ENCODE assay signal across 15 mouse cellular contexts in the genomic region with DNA sequence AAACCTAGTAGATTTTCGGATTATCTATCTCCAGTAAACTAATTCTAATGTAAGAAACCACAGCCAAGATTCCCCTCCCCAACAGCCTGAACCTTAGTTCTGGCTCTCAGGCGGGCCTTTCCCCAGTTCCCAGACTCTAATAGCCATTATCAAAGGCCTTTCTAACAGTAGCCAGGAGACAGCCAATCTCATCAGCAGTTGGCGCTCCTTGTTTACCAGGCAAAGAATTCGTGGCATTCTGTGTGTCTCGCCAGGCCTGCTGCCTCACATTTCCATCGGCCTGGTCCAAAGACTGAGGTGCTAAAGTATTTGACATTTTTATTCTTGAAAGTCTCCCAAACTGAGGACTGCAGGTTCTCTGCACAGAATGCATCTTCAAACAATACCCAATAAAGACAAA. TPM values are rescaled to one million over a fixed set of nuclear protein-coding genes. Genes with fewer than 3 reads are reported as not detected.
DNase-seq lines count a peak whose midpoint lies in the region; ATAC-seq lines count a peak whose summit lies in the region.
"Had no signal": no experiment of that assay in that cellular context is flagged by ENCODE, and none has a peak within 500 bp of the region (broad histone marks: within the 10 kb centered on the region; RNA-seq: fewer than 3 reads in every experiment).

No protein-coding gene starts in this region.

- WGBS in heart, embryonic 12.5 days = 9% methylated on average over 6 of the region's 6 CpGs
- 32% methylated on average over 6 of the region's 6 CpGs for WGBS in midbrain, embryonic 14.5 days
- WGBS in midbrain, embryonic 16.5 days = 39% methylated on average over 6 of the region's 6 CpGs
- 12% methylated on average over 6 of the region's 6 CpGs for WGBS in heart, embryonic 13.5 days

- H3K9me3 ChIP-seq in heart, embryonic 12.5 days (replicated peaks) = no peaks in the 10 kb centered on the region
- no peaks in the 10 kb centered on the region for H3K9me3 ChIP-seq in midbrain, embryonic 14.5 days (ENCODE audit: control insufficient read depth, low read length)
- H3K9me3 ChIP-seq in midbrain, embryonic 16.5 days (replicated peaks; ENCODE audit: control insufficient read depth, low read length, poor library complexity, severe bottlenecking) = no peaks in the 10 kb centered on the region
- no peaks in the 10 kb centered on the region for H3K9me3 ChIP-seq in heart, embryonic 13.5 days
- H3K9me3 ChIP-seq: embryonic facial prominence, embryonic 12.5 days had no signal

- no peak overlapping the region for H3K9ac ChIP-seq in heart, embryonic 12.5 days
- no peak overlapping the region for H3K9ac ChIP-seq in midbrain, embryonic 14.5 days (replicated peaks; ENCODE audit: low read length)
- H3K9ac ChIP-seq in midbrain, embryonic 16.5 days (ENCODE audit: low read depth, low read length) = no peak overlapping the region
- no peak overlapping the region for H3K9ac ChIP-seq in heart, embryonic 13.5 days
- H3K9ac ChIP-seq: embryonic facial prominence, embryonic 12.5 days had no signal

- no peaks in the 10 kb centered on the region for H3K27me3 ChIP-seq in heart, embryonic 12.5 days (replicated peaks)
- no peaks in the 10 kb centered on the region for H3K27me3 ChIP-seq in midbrain, embryonic 14.5 days (ENCODE audit: control insufficient read depth, insufficient read depth, low read length)
- H3K27me3 ChIP-seq in midbrain, embryonic 16.5 days (ENCODE audit: control insufficient read depth, insufficient read depth, low read depth, low read length) = no peaks in the 10 kb centered on the region
- H3K27me3 ChIP-seq in heart, embryonic 13.5 days (replicated peaks) = no peaks in the 10 kb centered on the region
- H3K27me3 ChIP-seq: embryonic facial prominence, embryonic 12.5 days had no signal

- no peaks in the 10 kb centered on the region for H3K36me3 ChIP-seq in heart, embryonic 12.5 days
- H3K36me3 ChIP-seq in midbrain, embryonic 14.5 days (ENCODE audit: control insufficient read depth, insufficient read depth, low read length) = no peaks in the 10 kb centered on the region
- no peaks in the 10 kb centered on the region for H3K36me3 ChIP-seq in midbrain, embryonic 16.5 days (ENCODE audit: control insufficient read depth, insufficient read depth, low read length)
- no peaks in the 10 kb centered on the region for H3K36me3 ChIP-seq in heart, embryonic 13.5 days
- H3K36me3 ChIP-seq: embryonic facial prominence, embryonic 12.5 days had no signal

- DNase-seq in heart, adult 11 months = peak; percentile 90
- DNase-seq in midbrain, embryonic 14.5 days = peak; percentile 34
- peak; percentile 22 for DNase-seq in retina, postnatal 1 day
- no peak for DNase-seq in right cerebral cortex, adult 18-20 months
- DNase-seq: cerebellum, adult 2 months; kidney, adult 11 months; kidney, postnatal 4 days; spleen, adult 18-20 months had no signal

- no peak overlapping the region for H3K27ac ChIP-seq in heart, embryonic 12.5 days (ENCODE audit: poor library complexity, severe bottlenecking)
- no peak overlapping the region for H3K27ac ChIP-seq in midbrain, embryonic 14.5 days (replicated peaks; ENCODE audit: low read depth, low read length)
- H3K27ac ChIP-seq in midbrain, embryonic 16.5 days (ENCODE audit: low read length) = no peak overlapping the region
- H3K27ac ChIP-seq in heart, embryonic 13.5 days (replicated peaks) = peak overlapping the region; percentile 50
- H3K27ac ChIP-seq: embryonic facial prominence, embryonic 12.5 days had no signal

- H3K4me1 ChIP-seq in heart, embryonic 12.5 days (replicated peaks) = 0 out of 2 replicates have a peak, but pooled peaks cover 7% of the 10 kb centered on the region
- 0 out of 2 replicates have a peak, but pooled peaks cover 4% of the 10 kb centered on the region for H3K4me1 ChIP-seq in midbrain, embryonic 14.5 days (ENCODE audit: control insufficient read depth, insufficient read depth, low read length)
- H3K4me1 ChIP-seq in midbrain, embryonic 16.5 days (ENCODE audit: control insufficient read depth, insufficient read depth, low read length) = peaks cover 5% of the 10 kb centered on the region; the same call in 1 of the 2 replicates
- 0 out of 2 replicates have a peak, but pooled peaks cover 7% of the 10 kb centered on the region for H3K4me1 ChIP-seq in heart, embryonic 13.5 days
- H3K4me1 ChIP-seq: embryonic facial prominence, embryonic 12.5 days had no signal

- H3K4me3 ChIP-seq in heart, embryonic 12.5 days = no peak overlapping the region
- no peak overlapping the region for H3K4me3 ChIP-seq in midbrain, embryonic 14.5 days (replicated peaks; ENCODE audit: low read depth, low read length)
- no peak overlapping the region for H3K4me3 ChIP-seq in midbrain, embryonic 16.5 days (ENCODE audit: low read depth, low read length)
- no peak overlapping the region for H3K4me3 ChIP-seq in heart, embryonic 13.5 days
- H3K4me3 ChIP-seq: embryonic facial prominence, embryonic 12.5 days had no signal

- no peak overlapping the region for H3K4me2 ChIP-seq in heart, embryonic 12.5 days
- no peak overlapping the region for H3K4me2 ChIP-seq in midbrain, embryonic 14.5 days (ENCODE audit: low read length)
- no peak overlapping the region for H3K4me2 ChIP-seq in midbrain, embryonic 16.5 days (ENCODE audit: low read length)
- no peak overlapping the region for H3K4me2 ChIP-seq in heart, embryonic 13.5 days
- H3K4me2 ChIP-seq: embryonic facial prominence, embryonic 12.5 days had no signal

- ATAC-seq in heart, embryonic 12.5 days (ENCODE audit: insufficient number of reproducible peaks, low FRiP score) = no peak
- ATAC-seq in midbrain, embryonic 14.5 days (ENCODE audit: low FRiP score, low TSS enrichment) = no peak
- no peak for ATAC-seq in midbrain, embryonic 16.5 days
- ATAC-seq in heart, embryonic 13.5 days (ENCODE audit: extremely low read depth, insufficient number of reproducible peaks, low FRiP score, low TSS enrichment) = no peak
- ATAC-seq in erythroblast, adult 5-6 weeks (replicated peaks; ENCODE audit: low FRiP score, poor library complexity, severe bottlenecking) = no peak
- ATAC-seq: CD4-positive, CD25-positive, alpha-beta regulatory T cell, adult 4 months; Patski had no signal

RNA-seq across cellular contexts. Expression of gene Braf, which starts 24.6 kb away (rescaled TPM):
- 14.6 and 16.0 TPM in 2 replicates for polyA plus RNA-seq in heart, embryonic 12.5 days (2016; fragmentation: Nextera tagmentation; extraction: Ambion mirVana)
- 22.5 and 25.9 TPM in 2 replicates for polyA plus RNA-seq in midbrain, embryonic 14.5 days (2014; fragmentation: Nextera tagmentation; extraction: Ambion mirVana)
- 25.2 and 26.7 TPM in 2 replicates for polyA plus RNA-seq in midbrain, embryonic 16.5 days (2015; fragmentation: Nextera tagmentation; extraction: Ambion mirVana)
- 8.7 and 10.3 TPM in 2 replicates for polyA plus RNA-seq in heart, embryonic 13.5 days (2015; fragmentation: Nextera tagmentation; extraction: Ambion mirVana)
- total RNA-seq in erythroblast, adult 5-6 weeks (2015; ENCODE audit: low replicate concordance) = 24.5 and 25.9 TPM in 2 replicates
- 7.8 and 8.1 TPM in 2 replicates for total RNA-seq in erythroblast, adult 5-6 weeks (2017; ENCODE audit: low replicate concordance)
